Mouse (Mus musculus) stomach, postnatal 0 days (tissue): ENCODE data around the gene Rnf114. TPM values are rescaled to one million over a fixed set of nuclear protein-coding genes. Genes with fewer than 3 reads are reported as not detected.

Experiments
- ATAC-seq: fragments of 200-750 bp; cut with Nextera tagmentation; 2 replicates; pipeline ENCODE4 v1.8.0; 2017; ENCODE audit not compliant: low FRiP score, low TSS enrichment
- DNase-seq: peaks from one replicate; pipeline ENCODE4 v3.0.0-alpha.2; 2016; ENCODE audit warnings: low spot score
- H3K27ac ChIP-seq: fragments of 300-500 bp; sonication (generic); replicated peaks from 2 replicates; pipeline ENCODE4 v1.5.1; 2014; ENCODE audit warnings: mild to moderate bottlenecking, control low read depth
- H3K27me3 ChIP-seq: fragments of 300-500 bp; sonication (generic); 2 replicates; pipeline ENCODE4 v1.6.1; 2014; ENCODE audit warnings: low read length; ENCODE audit not compliant: control insufficient read depth, insufficient read depth
- H3K36me3 ChIP-seq: fragments of 300-500 bp; sonication (generic); 2 replicates; pipeline ENCODE4 v1.6.1; 2014; ENCODE audit warnings: low read length, mixed read lengths; ENCODE audit not compliant: control insufficient read depth, insufficient read depth
- H3K4me1 ChIP-seq: fragments of 300-500 bp; sonication (generic); replicated peaks from 2 replicates; pipeline ENCODE4 v1.6.1; 2014; ENCODE audit warnings: antibody characterized with exemption; ENCODE audit not compliant: control insufficient read depth, insufficient read depth
- H3K4me2 ChIP-seq: fragments of 300-500 bp; sonication (generic); replicated peaks from 2 replicates; pipeline ENCODE4 v1.6.1; 2014; ENCODE audit warnings: low read depth, mild to moderate bottlenecking, control low read depth, moderate library complexity
- H3K4me3 ChIP-seq: fragments of 300-500 bp; sonication (generic); 2 replicates; pipeline ENCODE4 v1.5.1; 2014; ENCODE audit warnings: low read depth, low read length, control low read depth
- H3K9ac ChIP-seq: fragments of 300-500 bp; sonication (generic); 2 replicates; pipeline ENCODE4 v1.6.1; 2014; ENCODE audit warnings: mild to moderate bottlenecking, low read length, control low read depth, mixed read lengths
- H3K9me3 ChIP-seq: fragments of 300-500 bp; sonication (generic); 2 replicates; pipeline ENCODE4 v1.6.1; 2016; ENCODE audit warnings: low read length; ENCODE audit not compliant: control insufficient read depth
- CTCF ChIP-seq: IDR thresholded peaks from 2 replicates; pipeline ENCODE4 v1.5.1; 2016; ENCODE audit warnings: antibody characterized with exemption, low read depth, mild to moderate bottlenecking, moderate library complexity
- EP300 ChIP-seq: optimal IDR thresholded peaks from 2 replicates; pipeline ENCODE3; 2016; ENCODE audit warnings: antibody characterized with exemption
- WGBS: fragments of 180-500 bp; shearing (Covaris S2); extraction: QIAGEN DNeasy Blood & Tissue Kit; methylation state at CpG from one replicate; pipeline ENCODE4 v1.1.7; 2014; 5-methylcytosine and 5-hydroxymethylcytosine counted together
- polyA plus RNA-seq: library from polyadenylated mRNA; unstranded; fragments of >200 nt; fragmentation: Nextera tagmentation; extraction: Ambion mirVana; gene quantifications from 2 replicates; pipeline ENCODE4 v1.2.1, GENCODE M21; 2015

Rnf114 gene
- polyA plus RNA-seq, 1 experiment from 2014 or later = 44.6 TPM

GRCm38 (mm10) chr2:167449331-167450275 lies 42.8 kb upstream of the Rnf114 start:
- Histone ChIP-seq H3K4me1 (no peaks in the 10 kb centered on the region), H3K27me3 (no peaks in the 10 kb centered on the region), H3K9me3 (no peaks in the 10 kb centered on the region), H3K4me3 (no peak overlapping the region), H3K4me2 (no peak overlapping the region), H3K36me3 (peaks cover 8% of the 10 kb centered on the region; the same call in 1 of the 2 replicates), H3K27ac (0 out of 2 replicates have a peak overlapping the region, but pooled peaks have one; percentile 24), H3K9ac (no peak overlapping the region)
- ATAC-seq (peak; percentile 25; the same call in 1 of the 2 replicates), DNase-seq (no peak)
- WGBS = 77% methylated on average over 21 of the region's 21 CpGs
- TF ChIP-seq CTCF = no peak
- no peak for TF ChIP-seq EP300

- no peak for TF ChIP-seq EP300
- TF ChIP-seq CTCF = peak; percentile 50
- DNase-seq (no peak), ATAC-seq (peak; percentile 28; the same call in 1 of the 2 replicates)
- Histone ChIP-seq H3K27ac (no peak overlapping the region), H3K4me1 (no peaks in the 10 kb centered on the region), H3K9me3 (no peaks in the 10 kb centered on the region), H3K36me3 (peaks cover 14% of the 10 kb centered on the region), H3K27me3 (no peaks in the 10 kb centered on the region), H3K4me3 (no peak overlapping the region), H3K4me2 (no peak overlapping the region), H3K9ac (no peak overlapping the region)
- WGBS = 88% methylated on average over 8 of the region's 8 CpGs
Measured at GRCm38 (mm10) chr2:167450647-167451046, 41.8 kb upstream of the Rnf114 start.

GRCm38 (mm10) chr2:167453814-167454213 lies 38.6 kb upstream of the Rnf114 start:
- DNase-seq = no peak
- Histone ChIP-seq H3K27ac (no peak overlapping the region), H3K36me3 (peaks cover 14% of the 10 kb centered on the region), H3K4me2 (no peak overlapping the region), H3K27me3 (no peaks in the 10 kb centered on the region), H3K9me3 (no peaks in the 10 kb centered on the region), H3K9ac (no peak overlapping the region), H3K4me3 (no peak overlapping the region), H3K4me1 (no peaks in the 10 kb centered on the region)
- ATAC-seq = no peak
- TF ChIP-seq EP300 = no peak
- TF ChIP-seq CTCF = no peak
- WGBS = 51% methylated on average over 3 of the region's 3 CpGs

- no peak overlapping the region for H3K4me2 ChIP-seq
- WGBS = 84% methylated on average over 5 of the region's 5 CpGs
- DNase-seq = no peak
Measured at GRCm38 (mm10) chr2:167456361-167457020, 36.0 kb upstream of the Rnf114 start.

GRCm38 (mm10) chr2:167457213-167457612 lies 35.2 kb upstream of the Rnf114 start:
- H3K27ac ChIP-seq = no peak overlapping the region
- H3K36me3 ChIP-seq = peaks cover 14% of the 10 kb centered on the region
- H3K27me3 ChIP-seq = no peaks in the 10 kb centered on the region
- H3K4me1 ChIP-seq = no peaks in the 10 kb centered on the region
- no peak overlapping the region for H3K4me2 ChIP-seq
- no peak for DNase-seq
- ATAC-seq = no peak
- TF ChIP-seq CTCF (no peak), EP300 (no peak)
- H3K9ac ChIP-seq = no peak overlapping the region
- WGBS = 91% methylated on average over 9 of the region's 9 CpGs
- no peaks in the 10 kb centered on the region for H3K9me3 ChIP-seq
- H3K4me3 ChIP-seq = no peak overlapping the region

More at GRCm38 (mm10) chr2:167456361-167457020, 36.0 kb upstream of the Rnf114 start:
- no peak for TF ChIP-seq CTCF
- no peak for TF ChIP-seq EP300
- no peaks in the 10 kb centered on the region for H3K9me3 ChIP-seq
- H3K4me1 ChIP-seq = no peaks in the 10 kb centered on the region
- no peak overlapping the region for H3K9ac ChIP-seq
- no peak overlapping the region for H3K4me3 ChIP-seq
- no peaks in the 10 kb centered on the region for H3K27me3 ChIP-seq
- H3K27ac ChIP-seq = no peak overlapping the region
- peaks cover 14% of the 10 kb centered on the region for H3K36me3 ChIP-seq
- no peak for ATAC-seq

- Histone ChIP-seq H3K27ac (no peak overlapping the region), H3K4me1 (no peaks in the 10 kb centered on the region), H3K4me3 (no peak overlapping the region), H3K4me2 (no peak overlapping the region), H3K36me3 (peaks cover 14% of the 10 kb centered on the region), H3K9ac (no peak overlapping the region), H3K27me3 (no peaks in the 10 kb centered on the region), H3K9me3 (no peaks in the 10 kb centered on the region)
- 94% methylated on average over 3 of the region's 3 CpGs for WGBS
- ATAC-seq = no peak
- no peak for TF ChIP-seq CTCF
- no peak for TF ChIP-seq EP300
- DNase-seq = no peak
Measured at GRCm38 (mm10) chr2:167458548-167458947, 33.9 kb upstream of the Rnf114 start.
